Mouse (Mus musculus): ENCODE results near the gene Adamts6. TPM values are rescaled to one million over a fixed set of nuclear protein-coding genes. Genes with fewer than 3 reads are reported as not detected.

The Adamts6 gene
- total RNA-seq, 2 experiments from 2014 or later: 0.94 to 1.2 TPM

GRCm38 (mm10) chr13:104516766-104517364 is 229.2 kb downstream of the Adamts6 start:
- no peak for DNase-seq

- DNase-seq: no peak
Measured at GRCm38 (mm10) chr13:104517638-104518311, 230.1 kb downstream of the Adamts6 start.

- peak; percentile 85 for DNase-seq
Measured at GRCm38 (mm10) chr13:104518312-104519005, 230.8 kb downstream of the Adamts6 start.

- DNase-seq: no peak
Measured at GRCm38 (mm10) chr13:104519006-104519695, 231.5 kb downstream of the Adamts6 start.

GRCm38 (mm10) chr13:104519981-104520380 is 232.3 kb downstream of the Adamts6 start:
- no peak for DNase-seq

GRCm38 (mm10) chr13:104520461-104520860 is 232.8 kb downstream of the Adamts6 start:
- DNase-seq: no peak

- no peak for DNase-seq
Measured at GRCm38 (mm10) chr13:104521532-104521931, 233.9 kb downstream of the Adamts6 start.

- DNase-seq: no peak
Measured at GRCm38 (mm10) chr13:104525656-104526055, 238.0 kb downstream of the Adamts6 start.

- DNase-seq: no peak
Measured at GRCm38 (mm10) chr13:104529238-104529637, 241.6 kb downstream of the Adamts6 start.

- DNase-seq: no peak
Measured at GRCm38 (mm10) chr13:104531841-104532240, 244.2 kb downstream of the Adamts6 start.

GRCm38 (mm10) chr13:104532723-104533122 is 245.1 kb downstream of the Adamts6 start:
- DNase-seq: no peak

- no peak for DNase-seq
Measured at GRCm38 (mm10) chr13:104533806-104534495, 246.3 kb downstream of the Adamts6 start.

- DNase-seq: peak; percentile 17
Measured at GRCm38 (mm10) chr13:104540861-104541398, 253.3 kb downstream of the Adamts6 start.

- DNase-seq: no peak
Measured at GRCm38 (mm10) chr13:104542123-104542758, 254.6 kb downstream of the Adamts6 start.

- DNase-seq: no peak
Measured at GRCm38 (mm10) chr13:104542759-104543141, 255.1 kb downstream of the Adamts6 start.

Other genes with a start within 250 kb of the Adamts6 start
- gene Nln, start 178.2 kb upstream of the Adamts6 start, total RNA-seq (2021): 1 to 10 TPM; 5.6 to 6.7 TPM
- under 1 TPM; 0.43 to 0.87 TPM for gene Sgtb, start 178.1 kb upstream of the Adamts6 start, total RNA-seq (2021)
- gene Trappc13, start 109.4 kb upstream of the Adamts6 start, total RNA-seq (2021): 10 to 100 TPM; 29.2 TPM
- gene Trim23, start 109.0 kb upstream of the Adamts6 start, total RNA-seq (2021): 10 to 100 TPM; 18.9 to 19.8 TPM
- 1 to 10 TPM in 1 of 2 experiments, under 1 TPM in 1; 0.46 to 1.1 TPM for gene Cenpk, start 59.2 kb upstream of the Adamts6 start, total RNA-seq (2021)
- gene Ppwd1, start 59.0 kb upstream of the Adamts6 start, total RNA-seq (2021): 1 to 10 TPM; 6.2 to 6.9 TPM

Data from gastrocnemius, postnatal 25 days (tissue).